Mouse (Mus musculus) ES-E14 (cell line): ENCODE data around the gene Lrrc29.

Experiments used
- CHD2 ChIP-seq: IDR thresholded peaks from 2 replicates; pipeline ENCODE4 v1.6.1; 2014; ENCODE audit warnings: mild to moderate bottlenecking, low read depth, low read length, inconsistent platforms
- HCFC1 ChIP-seq: IDR thresholded peaks from 2 replicates; pipeline ENCODE4 v1.6.1; 2012; ENCODE audit warnings: low read length, inconsistent platforms, borderline replicate concordance; ENCODE audit not compliant: insufficient read depth
- MAFK ChIP-seq: IDR thresholded peaks from 2 replicates; pipeline ENCODE4 v1.6.1; 2014; ENCODE audit warnings: mild to moderate bottlenecking, low read depth, low read length, inconsistent platforms; ENCODE audit not compliant: insufficient read depth
- ZC3H11A ChIP-seq: IDR thresholded peaks from 2 replicates; pipeline ENCODE4 v1.6.1; 2012; ENCODE audit warnings: low read depth, mild to moderate bottlenecking, inconsistent platforms, low read length, borderline replicate concordance
- ZNF384 ChIP-seq: IDR thresholded peaks from 2 replicates; pipeline ENCODE4 v1.6.1; 2012; ENCODE audit warnings: low read depth, low read length, inconsistent platforms

- TF ChIP-seq HCFC1 (no peak), ZC3H11A (no peak), CHD2 (no peak), ZNF384 (no peak), MAFK (no peak)
Observed at GRCm38 (mm10) chr8:105315073-105315769, 10.9 kb downstream of the Lrrc29 start.
